Mouse (Mus musculus): Measurements from ENCODE around the gene Gldc. TPM values are rescaled to one million over a fixed set of nuclear protein-coding genes. Genes with fewer than 3 reads are reported as not detected.
A peak's percentile ranks its signal among the peaks of the same experiment; 100 is the strongest.

Gene Gldc
- polyA plus RNA-seq, 1 experiment from 2014 or later = 6.9 TPM

- Histone ChIP-seq H3K4me2 (ENCODE audit: low read length) (peak overlapping the region; percentile 40), H3K27me3 (ENCODE audit: control insufficient read depth, insufficient read depth, low read length) (no peaks in the 10 kb centered on the region), H3K4me1 (ENCODE audit: control insufficient read depth, insufficient read depth, low read length) (peaks cover 58% of the 10 kb centered on the region), H3K4me3 (replicated peaks; ENCODE audit: low read depth, low read length) (no peak overlapping the region), H3K9me3 (ENCODE audit: control insufficient read depth, low read length) (no peaks in the 10 kb centered on the region), H3K9ac (replicated peaks; ENCODE audit: low read length) (peak overlapping the region; percentile 16; the same call in 1 of the 2 replicates), H3K36me3 (ENCODE audit: control insufficient read depth, insufficient read depth, low read length) (no peaks in the 10 kb centered on the region), H3K27ac (replicated peaks; ENCODE audit: low read depth, low read length) (peak overlapping the region; percentile 92)
- ATAC-seq (ENCODE audit: low FRiP score, low TSS enrichment) = peak; percentile 36; the same call in 1 of the 2 replicates
- peak; percentile 45 for DNase-seq
- WGBS = 73% methylated on average over 17 of the region's 17 CpGs
Observed at GRCm38 (mm10) chr19:30118344-30119312, 56.6 kb downstream of the Gldc start.

GRCm38 (mm10) chr19:30117775-30118174, 57.5 kb downstream of the Gldc start:
- Histone ChIP-seq H3K4me3 (replicated peaks; ENCODE audit: low read depth, low read length) (no peak overlapping the region), H3K9ac (replicated peaks; ENCODE audit: low read length) (peak overlapping the region; percentile 16; the same call in 1 of the 2 replicates), H3K27ac (replicated peaks; ENCODE audit: low read depth, low read length) (peak overlapping the region; percentile 92), H3K4me2 (ENCODE audit: low read length) (peak overlapping the region; percentile 40), H3K36me3 (ENCODE audit: control insufficient read depth, insufficient read depth, low read length) (no peaks in the 10 kb centered on the region), H3K4me1 (ENCODE audit: control insufficient read depth, insufficient read depth, low read length) (peaks cover 58% of the 10 kb centered on the region), H3K27me3 (ENCODE audit: control insufficient read depth, insufficient read depth, low read length) (no peaks in the 10 kb centered on the region), H3K9me3 (ENCODE audit: control insufficient read depth, low read length) (no peaks in the 10 kb centered on the region)
- peak; percentile 84 for ATAC-seq (ENCODE audit: low FRiP score, low TSS enrichment)
- WGBS = 15% methylated on average over 9 of the region's 9 CpGs
- peak; percentile 91 for DNase-seq

- peak overlapping the region; percentile 92 for H3K27ac ChIP-seq (replicated peaks; ENCODE audit: low read depth, low read length)
- H3K4me2 ChIP-seq (ENCODE audit: low read length) = peak overlapping the region; percentile 40; the same call in 1 of the 2 replicates
- H3K36me3 ChIP-seq (ENCODE audit: control insufficient read depth, insufficient read depth, low read length) = no peaks in the 10 kb centered on the region
- no peaks in the 10 kb centered on the region for H3K9me3 ChIP-seq (ENCODE audit: control insufficient read depth, low read length)
- H3K27me3 ChIP-seq (ENCODE audit: control insufficient read depth, insufficient read depth, low read length) = no peaks in the 10 kb centered on the region
- H3K4me1 ChIP-seq (ENCODE audit: control insufficient read depth, insufficient read depth, low read length) = peaks cover 58% of the 10 kb centered on the region
- H3K4me3 ChIP-seq (replicated peaks; ENCODE audit: low read depth, low read length) = no peak overlapping the region
- peak; percentile 14; the same call in 1 of the 2 replicates for ATAC-seq (ENCODE audit: low FRiP score, low TSS enrichment)
- 53% methylated on average over 4 of the region's 4 CpGs for WGBS
- peak; percentile 59 for DNase-seq
- no peak overlapping the region for H3K9ac ChIP-seq (replicated peaks; ENCODE audit: low read length)
Observed at GRCm38 (mm10) chr19:30117241-30117640, 58.0 kb downstream of the Gldc start.

- Histone ChIP-seq H3K36me3 (ENCODE audit: control insufficient read depth, insufficient read depth, low read length) (no peaks in the 10 kb centered on the region), H3K4me3 (replicated peaks; ENCODE audit: low read depth, low read length) (no peak overlapping the region), H3K27ac (replicated peaks; ENCODE audit: low read depth, low read length) (peak overlapping the region; percentile 45; the same call in 1 of the 2 replicates), H3K9ac (replicated peaks; ENCODE audit: low read length) (no peak overlapping the region), H3K4me2 (ENCODE audit: low read length) (no peak overlapping the region), H3K27me3 (ENCODE audit: control insufficient read depth, insufficient read depth, low read length) (no peaks in the 10 kb centered on the region), H3K9me3 (ENCODE audit: control insufficient read depth, low read length) (no peaks in the 10 kb centered on the region), H3K4me1 (ENCODE audit: control insufficient read depth, insufficient read depth, low read length) (peaks cover 58% of the 10 kb centered on the region)
- no peak for ATAC-seq (ENCODE audit: low FRiP score, low TSS enrichment)
- DNase-seq = no peak
- 78% methylated on average over 5 of the region's 5 CpGs for WGBS
Observed at GRCm38 (mm10) chr19:30115606-30116005, 59.6 kb downstream of the Gldc start.

- Histone ChIP-seq H3K4me3 (replicated peaks; ENCODE audit: low read depth, low read length) (no peak overlapping the region), H3K9ac (replicated peaks; ENCODE audit: low read length) (no peak overlapping the region), H3K27ac (replicated peaks; ENCODE audit: low read depth, low read length) (peak overlapping the region; percentile 49; the same call in 1 of the 2 replicates), H3K4me1 (ENCODE audit: control insufficient read depth, insufficient read depth, low read length) (peaks cover 57% of the 10 kb centered on the region), H3K9me3 (ENCODE audit: control insufficient read depth, low read length) (no peaks in the 10 kb centered on the region), H3K36me3 (ENCODE audit: control insufficient read depth, insufficient read depth, low read length) (no peaks in the 10 kb centered on the region), H3K4me2 (ENCODE audit: low read length) (peak overlapping the region; percentile 22; the same call in 1 of the 2 replicates), H3K27me3 (ENCODE audit: control insufficient read depth, insufficient read depth, low read length) (no peaks in the 10 kb centered on the region)
- WGBS = 30% methylated on average over 14 of the region's 14 CpGs
- peak; percentile 69 for DNase-seq
- no peak for ATAC-seq (ENCODE audit: low FRiP score, low TSS enrichment)
Observed at GRCm38 (mm10) chr19:30114919-30115441, 60.2 kb downstream of the Gldc start.

- peaks cover 57% of the 10 kb centered on the region for H3K4me1 ChIP-seq (ENCODE audit: control insufficient read depth, insufficient read depth, low read length)
- no peak for DNase-seq
Observed at GRCm38 (mm10) chr19:30112961-30113688, 62.1 kb downstream of the Gldc start.

GRCm38 (mm10) chr19:30111421-30111820, 63.8 kb downstream of the Gldc start:
- 96% methylated on average over 3 of the region's 3 CpGs for WGBS
- H3K27ac ChIP-seq (replicated peaks; ENCODE audit: low read depth, low read length) = no peak overlapping the region
- no peaks in the 10 kb centered on the region for H3K27me3 ChIP-seq (ENCODE audit: control insufficient read depth, insufficient read depth, low read length)
- no peak overlapping the region for H3K4me2 ChIP-seq (ENCODE audit: low read length)
- H3K9ac ChIP-seq (replicated peaks; ENCODE audit: low read length) = no peak overlapping the region
- ATAC-seq (ENCODE audit: low FRiP score, low TSS enrichment) (no peak), DNase-seq (no peak)
- H3K4me3 ChIP-seq (replicated peaks; ENCODE audit: low read depth, low read length) = no peak overlapping the region
- peaks cover 55% of the 10 kb centered on the region for H3K4me1 ChIP-seq (ENCODE audit: control insufficient read depth, insufficient read depth, low read length)
- H3K9me3 ChIP-seq (ENCODE audit: control insufficient read depth, low read length) = no peaks in the 10 kb centered on the region
- H3K36me3 ChIP-seq (ENCODE audit: control insufficient read depth, insufficient read depth, low read length) = no peaks in the 10 kb centered on the region

More at GRCm38 (mm10) chr19:30112961-30113688, 62.1 kb downstream of the Gldc start:
- H3K36me3 ChIP-seq (ENCODE audit: control insufficient read depth, insufficient read depth, low read length) = no peaks in the 10 kb centered on the region
- H3K4me3 ChIP-seq (replicated peaks; ENCODE audit: low read depth, low read length) = no peak overlapping the region
- no peak overlapping the region for H3K4me2 ChIP-seq (ENCODE audit: low read length)
- WGBS = 83% methylated on average over 16 of the region's 16 CpGs
- no peaks in the 10 kb centered on the region for H3K9me3 ChIP-seq (ENCODE audit: control insufficient read depth, low read length)
- no peaks in the 10 kb centered on the region for H3K27me3 ChIP-seq (ENCODE audit: control insufficient read depth, insufficient read depth, low read length)
- no peak overlapping the region for H3K27ac ChIP-seq (replicated peaks; ENCODE audit: low read depth, low read length)
- no peak overlapping the region for H3K9ac ChIP-seq (replicated peaks; ENCODE audit: low read length)
- ATAC-seq (ENCODE audit: low FRiP score, low TSS enrichment) = no peak

GRCm38 (mm10) chr19:30109122-30109521, 66.1 kb downstream of the Gldc start:
- no peaks in the 10 kb centered on the region for H3K9me3 ChIP-seq (ENCODE audit: control insufficient read depth, low read length)
- peaks cover 34% of the 10 kb centered on the region for H3K4me1 ChIP-seq (ENCODE audit: control insufficient read depth, insufficient read depth, low read length)
- DNase-seq (peak; percentile 84), ATAC-seq (ENCODE audit: low FRiP score, low TSS enrichment) (peak; percentile 66; the same call in 1 of the 2 replicates)
- peak overlapping the region; percentile 13; the same call in 1 of the 2 replicates for H3K4me2 ChIP-seq (ENCODE audit: low read length)
- H3K27me3 ChIP-seq (ENCODE audit: control insufficient read depth, insufficient read depth, low read length) = no peaks in the 10 kb centered on the region
- no peaks in the 10 kb centered on the region for H3K36me3 ChIP-seq (ENCODE audit: control insufficient read depth, insufficient read depth, low read length)
- H3K9ac ChIP-seq (replicated peaks; ENCODE audit: low read length) = no peak overlapping the region
- H3K27ac ChIP-seq (replicated peaks; ENCODE audit: low read depth, low read length) = peak overlapping the region; percentile 84
- 21% methylated on average over 6 of the region's 6 CpGs for WGBS
- no peak overlapping the region for H3K4me3 ChIP-seq (replicated peaks; ENCODE audit: low read depth, low read length)

All from midbrain, embryonic 14.5 days (tissue).